33 mouse cellular contexts compared by ENCODE assay signal in genomic region chr14:61607157-61607556, GRCm38 (mm10). TPM values are rescaled to one million over a fixed set of nuclear protein-coding genes. Genes with fewer than 3 reads are reported as not detected.
"Had no signal": no experiment of that assay in that cellular context is flagged by ENCODE, and none has a peak within 500 bp of the region (broad histone marks: within the 10 kb centered on the region; RNA-seq: fewer than 3 reads in every experiment).

Kcnrg (plus strand) TSS chr14:61607457.

- H3K9me3 ChIP-seq: limb, embryonic 10.5 days; limb, embryonic 12.5 days; limb, embryonic 13.5 days; limb, embryonic 15.5 days; liver, embryonic 12.5 days; liver, embryonic 13.5 days; liver, embryonic 15.5 days; lung, embryonic 15.5 days; megakaryocyte, embryonic 14.5 days; midbrain, embryonic 10.5 days; midbrain, embryonic 12.5 days; midbrain, embryonic 13.5 days; midbrain, embryonic 15.5 days had no signal

- H3K9ac ChIP-seq: limb, embryonic 12.5 days; limb, embryonic 13.5 days; limb, embryonic 15.5 days; liver, embryonic 12.5 days; liver, embryonic 13.5 days; liver, embryonic 14.5 days; liver, embryonic 15.5 days; liver, postnatal 0 days; lung, embryonic 14.5 days; lung, embryonic 15.5 days; midbrain, embryonic 12.5 days; midbrain, embryonic 13.5 days; midbrain, embryonic 15.5 days had no signal

- H3K27me3 ChIP-seq: limb, embryonic 12.5 days; limb, embryonic 13.5 days; limb, embryonic 15.5 days; liver, embryonic 12.5 days; liver, embryonic 13.5 days; liver, embryonic 15.5 days; lung, embryonic 15.5 days; megakaryocyte, embryonic 14.5 days; midbrain, embryonic 12.5 days; midbrain, embryonic 13.5 days; midbrain, embryonic 15.5 days had no signal

- H3K4me2 ChIP-seq: limb, embryonic 12.5 days; limb, embryonic 13.5 days; limb, embryonic 15.5 days; liver, embryonic 11.5 days; liver, embryonic 12.5 days; liver, embryonic 13.5 days; liver, embryonic 15.5 days; lung, embryonic 14.5 days; lung, embryonic 15.5 days; midbrain, embryonic 11.5 days; midbrain, embryonic 12.5 days; midbrain, embryonic 13.5 days; midbrain, embryonic 15.5 days had no signal

- ATAC-seq: liver, embryonic 12.5 days; liver, postnatal 0 days; lung, postnatal 0 days; midbrain, embryonic 13.5 days; midbrain, embryonic 15.5 days; midbrain, embryonic 16.5 days had no signal

- H3K4me1 ChIP-seq: limb, embryonic 10.5 days; limb, embryonic 12.5 days; limb, embryonic 13.5 days; limb, embryonic 15.5 days; liver, embryonic 13.5 days; liver, embryonic 15.5 days; lung, embryonic 15.5 days; megakaryocyte, embryonic 14.5 days; midbrain, embryonic 10.5 days had no signal

- DNase-seq: left cerebral cortex, postnatal 4 days; liver; liver, embryonic 13.5 days; liver, postnatal 0 days; lung, adult 18-20 months; lung, adult 2 months; lung, embryonic 14.5 days; lung, postnatal 10 days; lung, postnatal 14 days; lung, postnatal 36 days; lung, postnatal 4 days; midbrain, embryonic 14.5 days had no signal

- H3K4me3 ChIP-seq: limb, embryonic 10.5 days; limb, embryonic 12.5 days; limb, embryonic 13.5 days; limb, embryonic 15.5 days; liver, embryonic 12.5 days; liver, embryonic 13.5 days; liver, embryonic 15.5 days; lung, embryonic 15.5 days; megakaryocyte, embryonic 14.5 days; midbrain, embryonic 10.5 days; midbrain, embryonic 12.5 days; midbrain, embryonic 13.5 days; midbrain, embryonic 15.5 days had no signal

- H3K27ac ChIP-seq: limb, embryonic 10.5 days; limb, embryonic 12.5 days; limb, embryonic 13.5 days; limb, embryonic 15.5 days; liver, embryonic 12.5 days; liver, embryonic 13.5 days; liver, embryonic 14.5 days; liver, embryonic 15.5 days; lung, embryonic 15.5 days; macrophage; midbrain, embryonic 10.5 days; midbrain, embryonic 12.5 days; midbrain, embryonic 13.5 days; midbrain, embryonic 15.5 days had no signal

RNA-seq across cellular contexts. Expression of gene Kcnrg, which starts in this region (rescaled TPM):
- total RNA-seq: liver, adult 2 months; megakaryocyte-erythroid progenitor cell, adult 5-6 weeks; monocyte, adult 5-6 weeks had no signal
- polyA plus RNA-seq: liver, adult 2 months; macrophage had no signal
